Mouse (Mus musculus) spleen, postnatal 4 days (tissue): Measurements from ENCODE around the gene Cdc123.

Experiments used
- DNase-seq, 2 experiments: peaks; one replicate each; pipeline ENCODE4 v3.0.0; 2022; ENCODE audit warnings: low spot score in 2 of 2

Gene Cdc123

DNA sequence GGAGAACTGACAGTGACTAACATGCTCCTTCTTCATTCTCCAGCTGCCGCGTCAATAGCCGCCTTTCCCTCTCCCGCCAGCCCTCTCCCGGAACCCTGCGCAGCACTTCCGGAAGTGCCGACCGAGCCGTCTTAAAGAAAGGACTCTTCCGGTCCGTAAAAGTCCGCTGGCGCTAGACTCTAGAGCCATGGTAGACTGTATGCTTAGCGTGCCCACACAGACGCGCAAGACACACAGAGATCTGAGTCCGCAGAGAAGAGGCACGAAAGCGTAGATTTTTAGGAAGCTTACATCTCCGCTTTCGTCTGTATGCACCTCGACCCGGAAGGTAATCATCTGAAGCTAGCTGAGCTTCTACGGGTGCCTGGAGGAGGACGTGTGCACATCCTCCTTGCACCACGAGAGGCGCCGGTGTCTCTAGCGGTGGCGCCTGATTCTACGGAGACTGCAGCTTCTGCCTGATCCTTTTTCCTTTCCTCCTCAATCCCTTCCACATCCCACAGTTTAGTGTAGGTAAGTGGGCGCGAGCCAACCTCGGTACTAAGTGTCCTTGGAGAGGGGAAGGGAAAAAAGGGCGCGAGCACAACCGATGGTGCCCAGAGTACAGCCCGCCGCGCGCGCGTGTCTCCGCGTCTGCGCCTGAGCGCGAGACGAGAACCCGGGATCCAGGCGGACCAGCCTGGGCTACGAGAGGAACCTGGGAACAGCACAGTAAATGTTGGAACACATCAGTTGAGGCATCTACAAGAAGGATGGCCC lies at the start of gene Cdc123, which contains the start of gene Nudt5:
TSS of gene Cdc123 (minus strand) at position 292 of the 759 bp plus-strand sequence.
TSS of gene Nudt5 (plus strand) at position 147 of the 759 bp plus-strand sequence.
- peak; percentile 81 to 91 for DNase-seq

DNA sequence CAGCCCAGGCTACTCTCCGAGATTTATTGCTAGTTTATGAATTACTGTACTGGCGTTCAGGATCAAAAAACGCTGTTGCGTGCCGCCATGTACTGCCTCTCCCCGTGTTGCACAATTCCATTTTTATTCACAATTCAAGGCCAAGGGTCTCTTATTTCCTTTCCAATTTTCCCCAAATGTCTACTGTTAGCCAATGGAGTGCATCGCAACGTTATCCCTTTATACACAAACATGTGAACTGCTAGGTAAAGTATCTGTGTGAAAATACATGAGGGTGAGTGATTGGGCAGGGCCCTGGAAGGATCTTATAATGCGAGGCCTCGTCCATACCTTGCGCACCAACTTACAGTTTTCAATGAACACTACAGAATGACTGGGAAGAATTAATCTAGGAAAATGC lies 49.3 kb upstream of the Cdc123 start:
- no peak for DNase-seq

DNA sequence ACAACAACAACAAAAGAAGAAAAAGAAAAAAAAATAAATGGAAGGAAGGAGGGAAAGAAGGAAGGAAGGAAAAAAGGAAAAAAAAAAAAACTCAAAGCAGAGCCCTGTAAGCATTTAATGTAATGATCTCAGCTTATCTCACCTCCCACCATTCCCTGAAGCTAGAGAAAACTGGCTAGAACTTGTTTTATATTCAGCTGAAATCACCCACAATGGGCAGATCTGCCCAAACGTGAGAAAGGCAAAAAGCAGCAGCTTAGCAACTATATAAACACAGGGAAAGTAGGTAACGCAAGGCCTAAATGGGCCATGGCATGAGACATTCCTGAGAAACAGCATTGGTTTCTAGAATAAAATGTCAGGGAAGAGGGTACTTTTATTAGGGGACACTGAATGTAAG lies 44.4 kb upstream of the Cdc123 start:
- no peak for DNase-seq

DNA sequence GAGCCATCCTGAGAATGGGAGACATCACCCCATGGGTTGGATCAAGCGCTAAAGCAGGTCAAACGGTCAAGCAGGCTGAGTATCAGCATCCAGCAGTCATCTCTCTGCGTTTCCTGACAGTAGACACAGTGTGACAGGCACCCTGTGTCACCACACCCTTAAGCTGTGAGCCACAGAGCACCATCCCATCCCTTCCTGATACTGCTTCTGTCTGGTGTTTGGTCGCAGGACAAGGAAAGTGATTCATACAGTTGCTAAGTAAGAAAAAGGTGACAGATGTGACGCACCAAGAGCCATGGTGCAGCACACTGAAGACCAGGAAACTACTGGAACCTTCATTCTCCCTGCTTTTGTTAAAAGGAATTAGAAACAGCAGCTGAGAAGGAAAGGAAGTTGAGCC lies 43.9 kb upstream of the Cdc123 start:
- no peak for DNase-seq

DNA sequence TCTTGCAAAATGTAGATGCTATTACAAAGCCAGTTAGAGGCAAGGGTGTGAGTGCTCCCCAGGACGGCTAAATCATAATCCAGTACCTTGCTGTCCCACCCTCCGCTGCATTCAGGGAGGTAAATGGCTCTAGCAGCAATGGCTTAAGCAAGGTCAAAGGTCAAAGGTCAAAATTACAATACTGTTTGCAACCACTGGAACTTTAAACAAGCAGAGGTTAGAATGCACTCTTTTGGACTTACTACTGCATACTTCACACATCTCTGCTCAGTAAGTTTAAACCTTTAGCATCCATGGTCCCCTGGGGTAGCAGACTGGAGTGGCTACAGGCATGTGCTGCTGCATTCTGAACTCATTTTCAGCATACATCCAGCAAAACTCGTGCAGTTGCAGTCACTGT lies 32.5 kb upstream of the Cdc123 start:
- no peak for DNase-seq

DNA sequence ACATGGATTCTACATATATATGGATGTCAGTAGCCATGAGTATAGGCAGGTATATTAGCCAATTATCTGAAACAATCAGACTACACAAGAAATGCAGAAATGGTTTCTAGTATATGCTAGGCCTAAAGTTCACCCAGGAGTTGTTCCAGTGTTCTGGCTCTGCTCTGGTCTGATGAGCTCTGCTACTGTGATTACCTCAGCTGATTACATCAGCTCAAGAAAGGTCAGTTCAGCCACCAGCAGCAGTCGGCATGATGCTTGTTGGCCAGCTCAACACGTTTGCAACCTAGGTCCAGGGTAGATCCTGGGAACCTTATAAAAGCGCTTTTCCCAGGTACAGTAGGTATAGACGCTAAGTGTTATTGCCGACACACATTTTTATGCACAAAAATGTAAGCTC lies 24.8 kb upstream of the Cdc123 start:
- no peak for DNase-seq

DNA sequence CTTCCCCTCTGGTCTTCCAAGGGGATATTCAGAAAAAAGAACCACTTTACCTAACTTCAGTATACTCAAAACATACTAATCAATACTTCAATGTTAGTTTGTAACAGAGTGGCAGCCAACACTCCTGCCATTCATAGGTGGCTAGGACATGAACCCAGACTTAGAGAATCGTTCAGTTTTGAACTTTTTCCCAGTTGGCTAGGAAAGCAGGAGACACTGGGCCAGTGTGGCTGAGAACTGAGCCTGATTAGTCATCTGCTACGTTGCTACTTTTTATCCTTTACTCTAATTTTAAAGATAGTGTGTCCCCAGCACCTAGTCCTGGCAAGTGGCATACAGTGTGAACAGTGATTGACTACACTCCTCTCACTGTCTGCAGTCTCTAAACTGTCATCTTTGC lies 22.7 kb upstream of the Cdc123 start:
- DNase-seq = no peak

DNA sequence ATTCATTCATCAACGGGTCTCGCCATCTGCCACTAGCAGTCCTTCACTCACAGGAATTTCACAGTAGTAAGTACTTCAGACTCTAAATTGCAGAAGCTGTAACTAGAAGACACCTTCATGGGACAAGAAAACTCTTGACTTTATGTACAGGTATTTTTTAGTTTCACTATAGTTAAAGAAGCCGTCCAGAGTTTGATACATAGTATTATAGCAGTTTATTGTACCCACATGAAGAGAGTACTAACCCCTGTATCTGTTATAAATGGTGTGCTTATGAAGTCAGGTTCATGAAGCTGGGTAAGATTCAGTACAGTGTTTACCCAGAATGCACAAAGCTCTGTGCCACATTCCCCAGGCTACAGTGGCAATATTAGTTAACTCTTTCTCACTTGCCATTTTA lies 17.9 kb upstream of the Cdc123 start, which contains the start of gene Gm13199:
TSS of gene Gm13199 (minus strand) at position 101 of the 400 bp plus-strand sequence.
- no peak for DNase-seq

DNA sequence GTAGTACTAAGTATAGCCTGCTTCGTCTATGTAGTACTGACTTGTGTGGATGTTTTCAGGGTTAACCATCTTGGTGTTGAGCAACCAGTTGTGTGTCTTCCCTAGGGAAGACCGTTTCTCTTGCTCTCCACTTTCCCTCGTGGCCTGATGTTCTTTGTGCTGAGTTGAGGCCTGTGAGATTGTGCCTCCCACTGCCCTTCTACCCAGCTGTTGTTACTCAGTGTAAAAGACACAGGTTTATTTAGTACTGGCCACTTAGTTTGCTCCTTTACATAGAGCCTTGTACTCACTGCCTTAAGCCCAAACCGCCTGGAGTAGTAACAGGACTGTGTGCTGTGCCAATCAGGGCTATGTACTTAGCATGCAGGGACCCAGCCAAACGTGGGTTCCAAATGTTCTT lies 6.9 kb upstream of the Cdc123 start:
- DNase-seq = no peak

DNA sequence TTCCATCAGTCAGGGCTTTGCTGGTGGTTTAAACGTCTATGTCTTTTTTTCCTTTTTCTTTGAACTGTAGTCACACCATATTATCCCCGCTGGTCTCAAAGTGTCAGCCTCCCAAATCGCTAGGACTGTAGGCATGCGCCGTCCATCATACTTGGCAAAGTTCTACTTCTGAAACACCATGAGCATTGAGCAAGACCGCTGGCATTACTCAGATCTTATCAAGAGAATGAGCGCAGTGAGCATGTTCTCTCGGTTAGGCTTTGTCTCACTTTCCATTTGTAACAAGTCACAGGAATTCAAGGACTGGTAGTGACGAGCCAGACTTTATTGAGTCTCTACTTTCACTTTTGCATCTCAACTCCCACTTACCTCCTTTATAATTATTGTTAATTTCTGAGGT lies 6.2 kb upstream of the Cdc123 start:
- no peak for DNase-seq

DNA sequence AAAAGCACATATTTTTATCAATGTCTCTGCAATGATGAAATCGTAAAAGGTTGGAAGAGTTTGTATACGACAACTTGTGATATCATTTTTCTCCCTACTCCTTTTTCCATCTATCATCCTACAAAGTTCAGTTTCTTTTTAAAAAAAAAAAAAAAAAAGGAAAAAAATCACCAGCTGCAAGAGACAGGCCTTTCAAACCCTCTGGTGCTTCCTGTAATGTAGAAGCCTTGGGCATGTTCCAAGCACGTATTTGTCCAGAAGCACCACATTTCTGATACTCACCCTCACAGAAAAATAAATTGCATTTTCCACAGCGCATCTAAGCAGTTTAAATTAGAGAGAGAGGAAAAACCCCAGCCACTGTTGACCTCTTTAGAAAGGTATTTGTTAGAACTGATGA lies 862 bp upstream of the Cdc123 start:
- no peak for DNase-seq

DNA sequence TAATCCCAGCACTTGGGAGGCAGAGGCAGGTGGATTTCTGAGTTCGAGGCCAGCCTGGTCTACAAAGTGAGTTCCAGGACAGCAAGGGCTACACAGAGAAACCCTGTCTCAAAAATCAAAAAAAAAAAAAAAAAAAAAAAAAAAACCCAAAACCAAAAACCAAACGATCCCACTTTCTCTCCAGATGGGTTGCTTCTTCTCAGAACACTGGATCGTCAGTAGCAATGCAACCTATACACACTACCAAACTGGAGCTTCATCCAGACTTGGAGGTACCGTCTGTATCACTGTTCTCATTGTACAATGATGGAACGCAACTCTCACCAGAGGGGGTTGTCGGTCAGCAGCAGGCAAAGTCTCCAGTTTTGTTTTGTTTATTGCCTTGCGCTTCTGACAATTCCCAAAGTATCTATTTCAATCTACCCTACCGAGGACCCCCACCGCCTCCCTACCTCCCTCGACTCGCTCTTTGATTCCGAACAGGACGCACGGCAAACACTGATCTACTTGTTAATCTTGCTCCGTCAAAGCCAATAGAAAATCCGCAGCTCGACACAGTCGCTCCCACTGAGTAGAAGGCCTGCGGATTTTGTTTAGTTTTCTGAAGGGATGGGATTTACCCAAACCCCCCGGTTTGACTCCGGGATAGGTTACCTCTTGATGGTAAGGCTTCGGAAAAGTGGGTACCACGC lies 637 bp downstream of the Cdc123 start:
- no peak for DNase-seq

DNA sequence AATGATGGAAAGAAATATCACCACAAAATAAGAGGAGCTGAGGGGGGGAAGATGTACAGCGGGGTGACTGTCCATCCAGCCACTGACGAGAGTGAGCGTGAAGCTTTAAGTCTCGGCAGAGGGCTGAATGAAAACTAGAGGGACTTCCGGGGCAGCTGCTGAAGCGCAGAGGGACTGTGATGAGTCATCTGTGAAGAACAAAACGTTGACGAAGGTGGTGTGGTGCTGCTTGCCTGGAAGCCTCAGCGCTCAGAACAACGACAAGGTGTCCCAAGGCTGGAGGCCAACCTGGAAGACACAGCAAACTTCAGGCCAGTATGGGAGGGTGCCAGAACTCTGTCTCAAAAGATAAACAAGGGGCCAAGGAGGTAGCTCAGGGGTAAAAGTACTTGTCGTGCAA lies 4.1 kb downstream of the Cdc123 start:
- no peak for DNase-seq

DNA sequence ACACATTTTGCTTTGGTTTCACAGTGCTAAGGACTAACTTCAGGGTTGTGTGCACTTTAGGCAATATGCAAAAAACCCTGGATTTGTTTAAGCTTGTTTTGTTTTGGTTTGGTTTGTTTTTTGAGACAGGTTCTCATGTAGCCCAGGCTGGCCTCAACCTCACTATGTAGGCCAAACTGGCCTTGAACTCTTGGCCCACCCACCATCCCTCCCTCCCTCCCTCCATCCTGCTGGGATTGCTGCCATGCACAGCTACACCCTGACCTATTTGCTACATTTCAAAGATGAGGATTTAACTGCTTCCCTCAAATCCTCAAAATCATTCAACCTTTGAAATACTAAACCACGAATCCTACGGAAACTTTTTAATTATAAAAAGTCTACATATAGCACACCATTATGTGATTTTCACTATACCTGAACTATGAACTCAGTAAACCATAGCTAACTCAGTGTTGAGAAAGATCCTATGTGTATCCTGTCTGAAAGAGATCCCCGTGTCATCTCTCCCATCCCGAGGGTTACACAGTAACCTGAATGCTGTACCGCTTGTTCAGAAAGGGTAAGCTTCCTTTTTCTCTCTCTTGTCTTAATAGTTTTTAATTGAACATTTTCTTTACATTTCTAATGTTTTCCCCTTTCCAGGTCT lies 19.6 kb downstream of the Cdc123 start:
- DNase-seq = no peak

DNA sequence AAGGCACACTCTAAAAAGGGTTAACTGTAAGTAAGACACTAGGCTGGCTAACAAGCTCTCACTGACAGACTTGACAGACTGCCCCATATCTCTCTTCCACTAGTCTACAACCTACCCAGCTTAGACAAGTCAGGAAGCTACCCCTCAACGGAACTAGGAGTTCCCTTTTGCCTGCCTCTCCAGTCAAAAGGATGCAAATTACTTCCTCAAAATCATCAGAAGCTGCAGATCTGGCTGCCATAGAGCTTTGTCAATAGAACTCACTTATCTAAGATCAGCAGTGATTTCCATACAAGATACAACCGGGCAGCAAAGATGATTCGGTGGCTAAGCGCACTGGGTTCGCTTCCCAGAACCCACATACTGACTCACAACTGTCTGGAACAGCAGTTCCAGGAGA lies 20.3 kb downstream of the Cdc123 start:
- DNase-seq = no peak

DNA sequence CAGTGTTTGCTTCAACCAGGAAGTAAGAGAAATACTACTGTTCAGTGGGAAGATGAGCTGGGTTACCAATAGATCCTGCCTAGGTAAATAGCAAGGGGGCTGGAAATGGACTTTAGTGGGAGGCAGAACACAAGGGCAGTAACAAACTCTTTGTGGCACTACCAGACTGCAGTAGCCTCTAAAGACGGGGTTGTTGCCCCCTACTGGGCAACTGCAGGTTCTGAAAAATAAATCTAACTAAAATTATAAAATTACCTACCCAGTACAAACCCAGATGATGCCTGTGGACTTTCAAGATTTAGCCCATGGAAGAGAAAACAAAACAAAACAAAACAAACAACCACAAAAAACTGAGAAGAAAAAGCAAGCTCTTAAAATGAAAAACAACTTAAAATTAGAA lies 20.8 kb downstream of the Cdc123 start:
- DNase-seq = no peak

DNA sequence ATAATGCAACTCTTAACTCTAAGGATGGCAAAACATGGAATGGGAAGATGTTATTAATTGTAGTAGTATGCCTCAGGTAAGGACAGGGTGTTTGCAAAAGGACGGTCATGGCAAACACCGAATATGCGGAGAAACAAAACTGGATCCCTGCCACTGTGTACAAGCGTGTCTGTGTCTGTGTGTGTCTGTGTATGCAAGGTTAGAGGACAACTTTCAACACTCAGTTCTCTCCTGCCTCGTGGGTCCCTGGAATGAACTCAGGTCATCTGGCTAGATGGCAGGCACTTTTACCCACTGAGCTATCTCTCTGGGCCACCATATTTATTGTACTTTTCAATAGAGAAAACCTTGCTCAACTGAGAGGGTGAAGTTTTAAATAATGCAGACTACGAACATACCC lies 22.5 kb downstream of the Cdc123 start:
- DNase-seq = no peak

DNA sequence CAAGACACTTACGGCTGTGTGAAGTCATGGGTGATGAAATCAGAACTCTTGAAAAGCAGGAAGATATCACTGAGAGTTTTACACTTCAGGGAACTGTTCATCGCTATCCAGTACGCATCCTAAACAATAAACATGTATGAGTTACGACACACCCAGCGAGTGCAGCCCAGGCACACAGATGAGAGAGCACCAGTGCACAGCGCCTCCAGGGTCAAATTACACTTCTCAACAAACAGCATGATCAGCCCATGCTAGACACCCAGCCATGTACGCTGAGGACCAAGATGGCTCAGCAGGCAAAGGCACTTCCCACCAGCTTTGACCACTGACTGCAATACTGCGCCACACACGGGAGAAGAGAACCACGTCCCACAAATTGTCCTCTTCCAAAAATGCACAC lies 23.7 kb downstream of the Cdc123 start:
- DNase-seq = no peak

DNA sequence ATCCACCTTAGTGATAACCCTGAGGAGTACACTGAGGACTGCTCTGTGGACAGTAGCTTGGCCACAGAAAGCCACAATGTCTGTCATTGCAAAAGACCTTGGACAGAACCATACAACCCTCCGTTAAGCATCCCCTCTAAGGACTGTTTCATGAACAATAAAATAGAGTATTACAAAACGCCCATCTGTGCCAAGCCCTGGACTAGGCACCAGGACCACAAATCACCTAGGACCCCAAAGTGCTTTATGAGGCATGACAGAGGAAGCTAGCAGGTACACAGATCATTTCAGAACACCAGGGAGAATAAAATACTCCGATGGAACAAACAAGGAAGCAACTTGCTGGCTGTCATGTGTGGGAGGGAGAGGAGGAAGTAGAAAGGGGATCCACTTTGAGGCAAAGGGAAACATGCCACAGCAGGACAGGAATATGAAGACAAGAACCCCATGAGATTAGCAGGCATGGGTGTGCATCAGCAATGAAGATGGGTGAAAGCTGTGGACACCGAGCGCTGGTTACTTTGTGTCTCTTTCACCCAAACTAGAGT lies 33.7 kb downstream of the Cdc123 start:
- no peak for DNase-seq

DNA sequence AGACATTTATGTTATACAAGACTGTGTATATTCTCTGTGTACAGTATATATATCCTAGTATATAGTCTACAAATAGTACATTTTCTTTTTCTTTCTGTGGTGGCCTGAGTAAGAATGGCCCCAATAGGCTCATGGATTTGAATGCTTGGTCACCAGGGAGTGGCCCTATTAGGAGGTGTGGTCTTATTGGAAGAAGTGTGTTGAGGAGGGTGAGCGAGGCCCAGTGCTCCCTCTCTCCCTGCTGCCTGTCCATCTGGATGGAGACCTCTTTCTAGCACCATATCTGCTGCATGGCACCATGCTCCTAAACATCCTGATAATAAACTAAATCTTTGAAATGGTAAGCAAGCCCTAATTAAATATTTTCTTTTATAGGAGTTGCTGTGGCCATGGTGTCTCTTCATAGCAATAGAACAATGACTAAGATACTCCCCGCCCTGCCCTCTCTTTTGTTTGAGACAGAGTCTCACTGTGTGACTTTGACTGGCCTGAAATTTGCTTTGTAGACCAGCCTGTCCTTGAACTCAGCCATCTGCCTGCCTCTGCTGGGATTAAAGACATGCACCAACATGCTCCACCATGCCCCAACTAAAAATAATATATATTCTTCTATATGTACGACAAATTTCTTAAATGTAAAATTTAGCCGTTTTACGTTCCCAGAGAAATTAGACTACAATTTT lies 34.8 kb downstream of the Cdc123 start:
- no peak for DNase-seq

DNA sequence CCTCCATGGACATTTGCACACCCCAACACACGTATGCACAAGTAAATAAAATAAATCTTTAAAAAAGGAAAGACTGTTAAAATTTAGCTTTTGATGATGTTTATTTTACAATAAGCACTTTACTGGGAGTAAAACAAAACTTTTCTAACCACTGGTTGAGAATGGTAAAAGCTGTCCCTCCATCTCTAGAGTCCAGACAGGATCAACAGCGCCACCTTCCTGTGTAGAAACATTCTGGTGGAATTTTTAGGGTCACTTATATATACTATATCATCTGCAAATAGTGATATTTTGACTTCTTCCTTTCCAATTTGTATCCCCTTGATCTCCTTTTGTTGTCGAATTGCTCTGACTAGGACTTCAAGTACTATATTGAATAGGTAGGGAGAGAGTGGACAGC lies 38.8 kb downstream of the Cdc123 start:
- peak; percentile 30 to 65 for DNase-seq

DNA sequence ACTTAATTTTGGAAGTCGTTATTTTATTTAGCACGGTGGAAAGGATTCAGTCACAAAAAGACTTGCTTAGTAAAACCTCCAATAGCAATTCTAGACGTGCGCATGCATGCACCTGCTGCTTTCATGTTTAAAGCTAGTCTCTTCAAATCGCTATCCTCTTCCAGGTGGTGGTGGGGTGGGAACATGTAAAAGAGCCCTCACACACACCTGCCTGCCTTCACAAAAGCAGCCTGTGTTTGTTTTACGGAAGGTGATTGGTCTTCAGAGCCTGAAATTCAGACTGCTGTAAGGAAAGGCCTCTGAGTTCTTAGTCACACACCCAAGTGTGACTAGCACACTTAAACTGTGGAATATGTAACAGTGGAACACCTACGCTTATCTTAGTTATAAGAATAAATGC lies 39.7 kb downstream of the Cdc123 start:
- peak in 1 of 2 experiments; percentile 55 for DNase-seq
